Mouse (Mus musculus): ENCODE measurements at regions not wholly inside any gene's neighbourhood (a gene's known extent, or its start where the extent isn't known, plus 50 kb on each side); places are given as distances from the start of the nearest gene placed in this dataset.

GRCm38 (mm10) chr9:122487001-122487400 is 135.6 kb downstream of the Abhd5 start:
- TF ChIP-seq CTCF (IDR thresholded peaks at IDR 0.05; ENCODE audit: extremely low read depth, insufficient read depth, low read length) = no peak
- no peak for TF ChIP-seq POLR2A (IDR thresholded peaks at IDR 0.05; ENCODE audit: extremely low read depth, insufficient read depth, low read length)

GRCm38 (mm10) chr9:122494691-122495090 is 143.3 kb downstream of the Abhd5 start:
- H3K27ac ChIP-seq (ENCODE audit: insufficient read depth, low read length) = no peak overlapping the region
- H3K4me1 ChIP-seq (ENCODE audit: control insufficient read depth, insufficient read depth, low read length) = no peaks in the 10 kb centered on the region
- no peak overlapping the region for H3K4me3 ChIP-seq (ENCODE audit: insufficient read depth, low read length)
- no peak for TF ChIP-seq POLR2A (IDR thresholded peaks at IDR 0.05; ENCODE audit: extremely low read depth, insufficient read depth, low read length)
- TF ChIP-seq CTCF (IDR thresholded peaks at IDR 0.05; ENCODE audit: extremely low read depth, insufficient read depth, low read length) = no peak

More at GRCm38 (mm10) chr9:122487001-122487400, 135.6 kb downstream of the Abhd5 start:
- Histone ChIP-seq H3K4me3 (ENCODE audit: insufficient read depth, low read length) (no peak overlapping the region), H3K4me1 (ENCODE audit: control insufficient read depth, insufficient read depth, low read length) (peaks cover 6% of the 10 kb centered on the region; the same call in 1 of the 2 replicates), H3K27ac (ENCODE audit: insufficient read depth, low read length) (no peak overlapping the region)

- TF ChIP-seq CTCF (IDR thresholded peaks at IDR 0.05; ENCODE audit: extremely low read depth, insufficient read depth, low read length) (no peak), POLR2A (IDR thresholded peaks at IDR 0.05; ENCODE audit: extremely low read depth, insufficient read depth, low read length) (no peak)
- no peak overlapping the region for H3K4me3 ChIP-seq (ENCODE audit: insufficient read depth, low read length)
- no peak overlapping the region for H3K27ac ChIP-seq (ENCODE audit: insufficient read depth, low read length)
- no peaks in the 10 kb centered on the region for H3K4me1 ChIP-seq (ENCODE audit: control insufficient read depth, insufficient read depth, low read length)
Measured at GRCm38 (mm10) chr9:122496482-122496985, 145.1 kb downstream of the Abhd5 start.

GRCm38 (mm10) chr9:122501864-122502341 is 150.5 kb downstream of the Abhd5 start:
- Histone ChIP-seq H3K4me3 (ENCODE audit: insufficient read depth, low read length) (no peak overlapping the region), H3K27ac (ENCODE audit: insufficient read depth, low read length) (no peak overlapping the region), H3K4me1 (ENCODE audit: control insufficient read depth, insufficient read depth, low read length) (no peaks in the 10 kb centered on the region)
- no peak for TF ChIP-seq CTCF (IDR thresholded peaks at IDR 0.05; ENCODE audit: extremely low read depth, insufficient read depth, low read length)
- TF ChIP-seq POLR2A (IDR thresholded peaks at IDR 0.05; ENCODE audit: extremely low read depth, insufficient read depth, low read length) = no peak

- Histone ChIP-seq H3K4me1 (ENCODE audit: control insufficient read depth, insufficient read depth, low read length) (peaks cover 1% of the 10 kb centered on the region; the same call in 1 of the 2 replicates), H3K4me3 (ENCODE audit: insufficient read depth, low read length) (no peak overlapping the region), H3K27ac (ENCODE audit: insufficient read depth, low read length) (no peak overlapping the region)
- TF ChIP-seq POLR2A (IDR thresholded peaks at IDR 0.05; ENCODE audit: extremely low read depth, insufficient read depth, low read length) = no peak
Measured at GRCm38 (mm10) chr9:122521569-122521968, 170.2 kb downstream of the Abhd5 start.

- no peaks in the 10 kb centered on the region for H3K4me1 ChIP-seq (ENCODE audit: control insufficient read depth, insufficient read depth, low read length)
- no peak overlapping the region for H3K27ac ChIP-seq (ENCODE audit: insufficient read depth, low read length)
- no peak for TF ChIP-seq POLR2A (IDR thresholded peaks at IDR 0.05; ENCODE audit: extremely low read depth, insufficient read depth, low read length)
- no peak for TF ChIP-seq CTCF (IDR thresholded peaks at IDR 0.05; ENCODE audit: extremely low read depth, insufficient read depth, low read length)
- no peak overlapping the region for H3K4me3 ChIP-seq (ENCODE audit: insufficient read depth, low read length)
Measured at GRCm38 (mm10) chr9:122525621-122526055, 174.2 kb downstream of the Abhd5 start.

GRCm38 (mm10) chr9:122528267-122528666 is 176.9 kb downstream of the Abhd5 start:
- TF ChIP-seq CTCF (IDR thresholded peaks at IDR 0.05; ENCODE audit: extremely low read depth, insufficient read depth, low read length) (no peak), POLR2A (IDR thresholded peaks at IDR 0.05; ENCODE audit: extremely low read depth, insufficient read depth, low read length) (no peak)
- no peaks in the 10 kb centered on the region for H3K4me1 ChIP-seq (ENCODE audit: control insufficient read depth, insufficient read depth, low read length)
- no peak overlapping the region for H3K4me3 ChIP-seq (ENCODE audit: insufficient read depth, low read length)
- no peak overlapping the region for H3K27ac ChIP-seq (ENCODE audit: insufficient read depth, low read length)

GRCm38 (mm10) chr9:122529721-122530120 is 178.3 kb downstream of the Abhd5 start:
- no peak for TF ChIP-seq POLR2A (IDR thresholded peaks at IDR 0.05; ENCODE audit: extremely low read depth, insufficient read depth, low read length)
- no peak for TF ChIP-seq CTCF (IDR thresholded peaks at IDR 0.05; ENCODE audit: extremely low read depth, insufficient read depth, low read length)
- H3K27ac ChIP-seq (ENCODE audit: insufficient read depth, low read length) = no peak overlapping the region

GRCm38 (mm10) chr9:122531806-122532205 is 180.4 kb downstream of the Abhd5 start:
- Histone ChIP-seq H3K4me1 (ENCODE audit: control insufficient read depth, insufficient read depth, low read length) (peaks cover 7% of the 10 kb centered on the region), H3K4me3 (ENCODE audit: insufficient read depth, low read length) (no peak overlapping the region), H3K27ac (ENCODE audit: insufficient read depth, low read length) (no peak overlapping the region)
- TF ChIP-seq CTCF (IDR thresholded peaks at IDR 0.05; ENCODE audit: extremely low read depth, insufficient read depth, low read length) = no peak

More at GRCm38 (mm10) chr9:122529721-122530120, 178.3 kb downstream of the Abhd5 start:
- Histone ChIP-seq H3K4me3 (ENCODE audit: insufficient read depth, low read length) (no peak overlapping the region), H3K4me1 (ENCODE audit: control insufficient read depth, insufficient read depth, low read length) (peaks cover 3% of the 10 kb centered on the region; the same call in 1 of the 2 replicates)

GRCm38 (mm10) chr9:122534121-122534814 is 182.9 kb downstream of the Abhd5 start:
- Histone ChIP-seq H3K4me1 (ENCODE audit: control insufficient read depth, insufficient read depth, low read length) (peaks cover 7% of the 10 kb centered on the region), H3K4me3 (ENCODE audit: insufficient read depth, low read length) (no peak overlapping the region), H3K27ac (ENCODE audit: insufficient read depth, low read length) (peak overlapping the region; percentile 42; the same call in 1 of the 2 replicates)
- TF ChIP-seq CTCF (IDR thresholded peaks at IDR 0.05; ENCODE audit: extremely low read depth, insufficient read depth, low read length) = no peak
- no peak for TF ChIP-seq POLR2A (IDR thresholded peaks at IDR 0.05; ENCODE audit: extremely low read depth, insufficient read depth, low read length)

All from cortical plate, adult 2 months (tissue).